Mouse (Mus musculus) heart, postnatal 0 days (tissue): ENCODE results near the gene Tmem44.

Experiments
- CTCF ChIP-seq: IDR thresholded peaks from 2 replicates; pipeline ENCODE4 v1.5.1; 2016; ENCODE audit warnings: antibody characterized with exemption, control low read depth, low read depth
- EP300 ChIP-seq: IDR thresholded peaks from 2 replicates; pipeline ENCODE4 v1.6.1; 2016; ENCODE audit warnings: antibody characterized with exemption, low read depth

GRCm38 (mm10) chr16:30576392-30576791 lies 25.8 kb upstream of the Tmem44 start:
- TF ChIP-seq CTCF (no peak), EP300 (no peak)
